In the genomic region with DNA sequence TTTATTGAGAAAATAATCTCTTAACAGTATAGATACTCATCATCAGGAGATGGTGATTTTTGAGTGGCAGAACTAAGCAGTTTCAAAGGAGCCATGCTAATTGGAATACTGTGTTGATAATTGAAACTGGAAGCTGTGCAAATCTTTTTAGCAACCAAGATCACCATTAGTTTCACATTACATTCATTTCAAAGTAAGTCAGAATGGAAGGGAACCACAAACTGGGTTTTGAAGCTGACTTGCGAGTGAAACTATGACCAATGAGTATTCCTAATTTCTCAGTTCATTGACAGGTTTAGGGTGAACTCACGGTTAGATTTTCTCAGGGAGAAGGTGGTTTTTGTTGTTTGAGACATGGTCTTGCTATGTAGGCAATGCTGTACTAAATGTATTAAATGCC, we compare ENCODE assay signal across 27 mouse cellular contexts. TPM values are rescaled to one million over a fixed set of nuclear protein-coding genes. Genes with fewer than 3 reads are reported as not detected.
DNase-seq lines count a peak whose midpoint lies in the region; ATAC-seq lines count a peak whose summit lies in the region.
"Had no signal": no experiment of that assay in that cellular context is flagged by ENCODE, and none has a peak within 500 bp of the region (broad histone marks: within the 10 kb centered on the region; RNA-seq: fewer than 3 reads in every experiment).

No protein-coding gene starts in this region.

- ATAC-seq in heart, embryonic 13.5 days (ENCODE audit: extremely low read depth, insufficient number of reproducible peaks, low FRiP score, low TSS enrichment) = no peak
- no peak for ATAC-seq in intestine, embryonic 14.5 days (replicated peaks; ENCODE audit: low FRiP score, low TSS enrichment, low read depth)
- no peak for ATAC-seq in intestine, embryonic 15.5 days
- ATAC-seq in neural tube, embryonic 13.5 days (ENCODE audit: low read depth) = no peak
- no peak for ATAC-seq in neural tube, embryonic 15.5 days (ENCODE audit: low FRiP score)
- ATAC-seq in midbrain, embryonic 11.5 days (ENCODE audit: low FRiP score) = no peak
- ATAC-seq: activated CD4-positive, CD25-positive, alpha-beta regulatory T cell, adult 4 months; forebrain, embryonic 16.5 days; midbrain, embryonic 15.5 days had no signal

- intact Hi-C loops in heart, postnatal 14 days (cut with DNase I) = no loop called here

- 0 out of 2 replicates have a peak overlapping the region, but pooled peaks have one; percentile 3 for H3K4me2 ChIP-seq in heart, embryonic 13.5 days
- H3K4me2 ChIP-seq in intestine, embryonic 14.5 days (ENCODE audit: low read length) = peak overlapping the region; percentile 13; the same call in 1 of the 2 replicates
- no peak overlapping the region for H3K4me2 ChIP-seq in intestine, embryonic 15.5 days (replicated peaks)
- peak overlapping the region; percentile 5; the same call in 1 of the 2 replicates for H3K4me2 ChIP-seq in neural tube, embryonic 13.5 days
- no peak overlapping the region for H3K4me2 ChIP-seq in neural tube, embryonic 15.5 days
- H3K4me2 ChIP-seq in midbrain, embryonic 11.5 days = no peak overlapping the region
- H3K4me2 ChIP-seq: embryonic facial prominence, embryonic 13.5 days; kidney, embryonic 15.5 days; limb, embryonic 13.5 days; liver, embryonic 11.5 days; midbrain, embryonic 15.5 days; stomach, embryonic 15.5 days had no signal

- no peaks in the 10 kb centered on the region for H3K27me3 ChIP-seq in heart, embryonic 13.5 days (replicated peaks)
- no peaks in the 10 kb centered on the region for H3K27me3 ChIP-seq in intestine, embryonic 14.5 days (replicated peaks; ENCODE audit: control insufficient read depth, insufficient read depth, low read length)
- H3K27me3 ChIP-seq in intestine, embryonic 15.5 days (replicated peaks) = no peaks in the 10 kb centered on the region
- H3K27me3 ChIP-seq in neural tube, embryonic 13.5 days = no peaks in the 10 kb centered on the region
- no peaks in the 10 kb centered on the region for H3K27me3 ChIP-seq in neural tube, embryonic 15.5 days (replicated peaks)
- H3K27me3 ChIP-seq in midbrain, embryonic 11.5 days (ENCODE audit: control insufficient read depth, insufficient read depth, low read length) = no peaks in the 10 kb centered on the region
- H3K27me3 ChIP-seq: embryonic facial prominence, embryonic 13.5 days; kidney, embryonic 15.5 days; limb, embryonic 13.5 days; midbrain, embryonic 15.5 days; stomach, embryonic 15.5 days had no signal

- H3K4me3 ChIP-seq in heart, embryonic 13.5 days = no peak overlapping the region
- no peak overlapping the region for H3K4me3 ChIP-seq in intestine, embryonic 14.5 days (ENCODE audit: low read depth, low read length)
- no peak overlapping the region for H3K4me3 ChIP-seq in intestine, embryonic 15.5 days (replicated peaks)
- H3K4me3 ChIP-seq in neural tube, embryonic 13.5 days = no peak overlapping the region
- H3K4me3 ChIP-seq in neural tube, embryonic 15.5 days (replicated peaks) = no peak overlapping the region
- H3K4me3 ChIP-seq in midbrain, embryonic 11.5 days (ENCODE audit: low read depth, low read length) = no peak overlapping the region
- H3K4me3 ChIP-seq: embryonic facial prominence, embryonic 13.5 days; kidney, embryonic 15.5 days; limb, embryonic 13.5 days; midbrain, embryonic 15.5 days; stomach, embryonic 15.5 days had no signal

- H3K36me3 ChIP-seq in heart, embryonic 13.5 days = peaks cover 18% of the 10 kb centered on the region
- H3K36me3 ChIP-seq in intestine, embryonic 14.5 days (ENCODE audit: control insufficient read depth, insufficient read depth, low read length) = peaks cover 11% of the 10 kb centered on the region
- 0 out of 2 replicates have a peak, but pooled peaks cover 4% of the 10 kb centered on the region for H3K36me3 ChIP-seq in intestine, embryonic 15.5 days
- H3K36me3 ChIP-seq in neural tube, embryonic 13.5 days = peaks cover 10% of the 10 kb centered on the region; the same call in 1 of the 2 replicates
- no peaks in the 10 kb centered on the region for H3K36me3 ChIP-seq in neural tube, embryonic 15.5 days
- H3K36me3 ChIP-seq in midbrain, embryonic 11.5 days (ENCODE audit: control insufficient read depth, insufficient read depth, low read length) = no peaks in the 10 kb centered on the region
- H3K36me3 ChIP-seq: midbrain, embryonic 15.5 days; stomach, embryonic 15.5 days had no signal

- H3K9ac ChIP-seq in heart, embryonic 13.5 days = no peak overlapping the region
- no peak overlapping the region for H3K9ac ChIP-seq in intestine, embryonic 14.5 days (ENCODE audit: low read length)
- no peak overlapping the region for H3K9ac ChIP-seq in intestine, embryonic 15.5 days
- H3K9ac ChIP-seq in neural tube, embryonic 13.5 days = no peak overlapping the region
- no peak overlapping the region for H3K9ac ChIP-seq in neural tube, embryonic 15.5 days (replicated peaks)
- H3K9ac ChIP-seq in midbrain, embryonic 11.5 days (ENCODE audit: low read length) = no peak overlapping the region
- H3K9ac ChIP-seq: embryonic facial prominence, embryonic 13.5 days; kidney, embryonic 15.5 days; limb, embryonic 13.5 days; midbrain, embryonic 15.5 days; stomach, embryonic 15.5 days had no signal

- DNase-seq in heart, postnatal 14 days = no peak
- no peak for DNase-seq in intestine, embryonic 14.5 days (ENCODE audit: low spot score)
- DNase-seq in midbrain, embryonic 11.5 days (ENCODE audit: low spot score, missing footprints) = no peak
- DNase-seq: adrenal gland, adult 2 months; adrenal gland, postnatal 36 days; B cell, adult 2 months; cerebellum, adult 18-20 months; cerebellum, postnatal 10 days; kidney, adult 18-20 months; kidney, postnatal 25 days; lung, postnatal 10 days; retina, postnatal 1 day; right cerebral cortex, postnatal 14 days; thymus, adult 18-20 months; thymus, postnatal 25 days had no signal

- H3K4me1 ChIP-seq in heart, embryonic 13.5 days = peaks cover 38% of the 10 kb centered on the region
- H3K4me1 ChIP-seq in intestine, embryonic 14.5 days (replicated peaks; ENCODE audit: control insufficient read depth, insufficient read depth, low read length) = peaks cover 21% of the 10 kb centered on the region
- 0 out of 2 replicates have a peak, but pooled peaks cover 2% of the 10 kb centered on the region for H3K4me1 ChIP-seq in intestine, embryonic 15.5 days (replicated peaks)
- H3K4me1 ChIP-seq in neural tube, embryonic 13.5 days (replicated peaks) = peaks cover 41% of the 10 kb centered on the region
- H3K4me1 ChIP-seq in neural tube, embryonic 15.5 days = peaks cover 19% of the 10 kb centered on the region
- peaks cover 9% of the 10 kb centered on the region for H3K4me1 ChIP-seq in midbrain, embryonic 11.5 days (ENCODE audit: control insufficient read depth, insufficient read depth, low read length)

- no peaks in the 10 kb centered on the region for H3K9me3 ChIP-seq in heart, embryonic 13.5 days
- no peaks in the 10 kb centered on the region for H3K9me3 ChIP-seq in intestine, embryonic 14.5 days (ENCODE audit: control insufficient read depth, low read length)
- H3K9me3 ChIP-seq in intestine, embryonic 15.5 days = no peaks in the 10 kb centered on the region
- H3K9me3 ChIP-seq in neural tube, embryonic 13.5 days = no peaks in the 10 kb centered on the region
- no peaks in the 10 kb centered on the region for H3K9me3 ChIP-seq in neural tube, embryonic 15.5 days (replicated peaks)
- H3K9me3 ChIP-seq in midbrain, embryonic 11.5 days (ENCODE audit: control insufficient read depth, low read length) = no peaks in the 10 kb centered on the region
- H3K9me3 ChIP-seq: embryonic facial prominence, embryonic 13.5 days; kidney, embryonic 15.5 days; limb, embryonic 13.5 days; midbrain, embryonic 15.5 days; stomach, embryonic 15.5 days had no signal

- no peak overlapping the region for H3K27ac ChIP-seq in heart, embryonic 13.5 days (replicated peaks)
- H3K27ac ChIP-seq in intestine, embryonic 14.5 days (ENCODE audit: low read depth) = no peak overlapping the region
- H3K27ac ChIP-seq in intestine, embryonic 15.5 days = no peak overlapping the region
- no peak overlapping the region for H3K27ac ChIP-seq in neural tube, embryonic 13.5 days (replicated peaks)
- no peak overlapping the region for H3K27ac ChIP-seq in neural tube, embryonic 15.5 days (replicated peaks)
- no peak overlapping the region for H3K27ac ChIP-seq in midbrain, embryonic 11.5 days (ENCODE audit: low read depth, low read length)
- H3K27ac ChIP-seq: embryonic facial prominence, embryonic 13.5 days; kidney, embryonic 15.5 days; limb, embryonic 13.5 days; midbrain, embryonic 15.5 days; stomach, embryonic 15.5 days had no signal

- WGBS in heart, embryonic 13.5 days = 67% methylated on average over 2 of the region's 2 CpGs
- 58% methylated on average over 2 of the region's 2 CpGs for WGBS in intestine, embryonic 14.5 days
- 68% methylated on average over 2 of the region's 2 CpGs for WGBS in intestine, embryonic 15.5 days
- 53% methylated on average over 2 of the region's 2 CpGs for WGBS in neural tube, embryonic 13.5 days
- 49% methylated on average over 2 of the region's 2 CpGs for WGBS in neural tube, embryonic 15.5 days
- WGBS in midbrain, embryonic 11.5 days = 61% methylated on average over 2 of the region's 2 CpGs

RNA-seq across cellular contexts. Expression of gene Tiparp, which starts 6.3 kb away (rescaled TPM):
- 25.1 and 26.7 TPM in 2 replicates for polyA plus RNA-seq in heart, embryonic 13.5 days (2015; fragmentation: Nextera tagmentation; extraction: Ambion mirVana)
- total RNA-seq in heart, postnatal 14 days (2021) = 10 to 100 TPM; 12.3 to 15.0 TPM
- 46.1 and 49.5 TPM in 2 replicates for polyA plus RNA-seq in intestine, embryonic 14.5 days (2014; fragmentation: Nextera tagmentation; extraction: Ambion mirVana)
- 39.0 and 45.6 TPM in 2 replicates for polyA plus RNA-seq in intestine, embryonic 15.5 days (2015; fragmentation: Nextera tagmentation; extraction: Ambion mirVana)
- polyA plus RNA-seq in neural tube, embryonic 13.5 days (2015; fragmentation: Nextera tagmentation; extraction: Ambion mirVana) = 34.1 and 36.8 TPM in 2 replicates
- polyA plus RNA-seq in neural tube, embryonic 15.5 days (2015; fragmentation: Nextera tagmentation; extraction: Ambion mirVana) = 24.6 and 28.7 TPM in 2 replicates
- polyA plus RNA-seq in midbrain, embryonic 11.5 days (2014; fragmentation: Nextera tagmentation; extraction: Ambion mirVana) = 38.8 and 41.6 TPM in 2 replicates

Comparison
In these comparisons a context has a peak if more than half of its experiments do, and no peak if none do; other contexts are left out.
1. H3K4me2 ChIP-seq: peak in heart, embryonic 13.5 days (single experiment), intestine, embryonic 14.5 days (single experiment) and neural tube, embryonic 13.5 days (single experiment); none in intestine, embryonic 15.5 days (single experiment), neural tube, embryonic 15.5 days (single experiment) and midbrain, embryonic 11.5 days (single experiment).